ENCODE assay signal across 8 mouse cellular contexts in genomic region chr8:60632933-60633655, GRCm38 (mm10). TPM values are rescaled to one million over a fixed set of nuclear protein-coding genes. Genes with fewer than 3 reads are reported as not detected.
DNase-seq lines count a peak whose midpoint lies in the region; ATAC-seq and TF ChIP-seq lines count a peak whose summit lies in the region.

No protein-coding gene starts in this region.

- TF ChIP-seq POLR2A in testis, adult 2 months (IDR thresholded peaks at IDR 0.05; ENCODE audit: control insufficient read depth, low read depth, low read length), result no peak

- H3K27ac ChIP-seq in gastrocnemius, adult 2 months, result peak overlapping the region; percentile 90
- no peak overlapping the region for H3K27ac ChIP-seq in testis, adult 2 months (ENCODE audit: control insufficient read depth, insufficient read depth, low read depth, low read length)
- H3K27ac ChIP-seq in hindbrain, embryonic 11.5 days (ENCODE audit: low read depth, low read length), result 0 out of 2 replicates have a peak overlapping the region, but pooled peaks have one; percentile 19
- H3K27ac ChIP-seq in liver, embryonic 12.5 days, result no peak overlapping the region

- no peaks in the 10 kb centered on the region for H3K27me3 ChIP-seq in testis, adult 2 months (ENCODE audit: control insufficient read depth, insufficient read depth, low read length)
- H3K27me3 ChIP-seq in hindbrain, embryonic 11.5 days (ENCODE audit: control insufficient read depth, insufficient read depth, low read length), result peaks cover 2% of the 10 kb centered on the region; the same call in 1 of the 2 replicates
- peaks cover 50% of the 10 kb centered on the region for H3K27me3 ChIP-seq in liver, embryonic 12.5 days (replicated peaks)

- peak; percentile 6; the same call in 1 of the 2 replicates for TF ChIP-seq CTCF in gastrocnemius, adult 2 months (IDR thresholded peaks at IDR 0.05)
- no peak for TF ChIP-seq CTCF in testis, adult 2 months (IDR thresholded peaks at IDR 0.05; ENCODE audit: control insufficient read depth, insufficient read depth, insufficient replicate concordance, low read depth, low read length)

- H3K36me3 ChIP-seq in testis, adult 2 months (ENCODE audit: control insufficient read depth, insufficient read depth, low read length), result no peaks in the 10 kb centered on the region
- H3K36me3 ChIP-seq in hindbrain, embryonic 11.5 days (ENCODE audit: control insufficient read depth, insufficient read depth, low read length), result no peaks in the 10 kb centered on the region
- no peaks in the 10 kb centered on the region for H3K36me3 ChIP-seq in liver, embryonic 12.5 days

- no peaks in the 10 kb centered on the region for H3K9me3 ChIP-seq in hindbrain, embryonic 11.5 days (ENCODE audit: control insufficient read depth, low read length)
- no peaks in the 10 kb centered on the region for H3K9me3 ChIP-seq in liver, embryonic 12.5 days (replicated peaks)

- H3K4me2 ChIP-seq in hindbrain, embryonic 11.5 days (replicated peaks; ENCODE audit: low read depth, low read length), result peak overlapping the region; percentile 96
- H3K4me2 ChIP-seq in liver, embryonic 12.5 days, result peak overlapping the region; percentile 92

- peak; percentile 89 for ATAC-seq in hindbrain, embryonic 11.5 days (ENCODE audit: low FRiP score)
- peak; percentile 62; the same call in 1 of the 2 replicates for ATAC-seq in liver, embryonic 12.5 days
- ATAC-seq in neutrophil, adult 5-6 weeks (ENCODE audit: extremely low read depth, insufficient number of reproducible peaks, low FRiP score, poor library complexity, severe bottlenecking), result peak; percentile 44; the same call in 1 of the 2 replicates

- H3K4me1 ChIP-seq in testis, adult 2 months (ENCODE audit: control insufficient read depth, insufficient read depth, low read length), result peaks cover 7% of the 10 kb centered on the region
- H3K4me1 ChIP-seq in hindbrain, embryonic 11.5 days (replicated peaks; ENCODE audit: control insufficient read depth, insufficient read depth, low read length), result no peaks in the 10 kb centered on the region; the same call in 1 of the 2 replicates
- peaks cover 20% of the 10 kb centered on the region for H3K4me1 ChIP-seq in liver, embryonic 12.5 days

- no peak for DNase-seq in gastrocnemius, adult 2 months
- DNase-seq in gastrocnemius, adult 18-20 months (ENCODE audit: low spot score), result no peak
- DNase-seq in testis, postnatal 10 days (ENCODE audit: low spot score), result no peak
- DNase-seq in hindbrain, embryonic 11.5 days (ENCODE audit: low spot score), result no peak
- DNase-seq in adrenal gland, adult 8-10 months, result no peak

- intact Hi-C loops in gastrocnemius, adult 2 months (cut with DNase I), result loop anchor here (5.0 to 10.0 kb wide), 3 partner anchors 234 to 852 kb away; partner anchors contain the start of genes Cbr4 and Clcn3

- under 1% methylated on average over 54 of the region's 56 CpGs for WGBS in hindbrain, embryonic 11.5 days
- under 1% methylated on average over 56 of the region's 56 CpGs for WGBS in liver, embryonic 12.5 days (ENCODE audit: insufficient replicate concordance)

- H3K4me3 ChIP-seq in gastrocnemius, adult 2 months, result peak overlapping the region; percentile 97
- H3K4me3 ChIP-seq in testis, adult 2 months (ENCODE audit: control insufficient read depth, low read depth, low read length), result peak overlapping the region; percentile 78
- H3K4me3 ChIP-seq in hindbrain, embryonic 11.5 days (ENCODE audit: low read depth, low read length), result peak overlapping the region; percentile 59
- H3K4me3 ChIP-seq in liver, embryonic 12.5 days, result peak overlapping the region; percentile 61

- H3K9ac ChIP-seq in hindbrain, embryonic 11.5 days (ENCODE audit: low read depth, low read length), result peak overlapping the region; percentile 68
- H3K9ac ChIP-seq in liver, embryonic 12.5 days, result peak overlapping the region; percentile 58

RNA-seq across cellular contexts. Expression of gene Mfap3l, which starts 0.5 kb away (rescaled TPM):
- 1 to 10 TPM; 4.1 to 4.6 TPM for total RNA-seq in gastrocnemius, adult 2 months (2021)
- total RNA-seq in gastrocnemius, adult 18-20 months (2021), result 1 to 10 TPM; 3.3 to 4.4 TPM
- polyA plus RNA-seq in testis, adult 2 months (2012; rRNA removed), result 179 and 210 TPM in 2 replicates
- polyA plus RNA-seq in hindbrain, embryonic 11.5 days (2014; fragmentation: Nextera tagmentation; extraction: Ambion mirVana), result 2.3 and 2.5 TPM in 2 replicates
- 0.44 and 0.48 TPM in 2 replicates for polyA plus RNA-seq in liver, embryonic 12.5 days (2016; fragmentation: Nextera tagmentation; extraction: Ambion mirVana)
- total RNA-seq in neutrophil, adult 5-6 weeks (2017), result 2.6 TPM in 2 replicates
- 1 to 10 TPM; 2.7 to 4.5 (median 3.6) TPM for total RNA-seq in adrenal gland, adult 8-10 months (2022)

Comparison
In these comparisons a context has a peak if more than half of its experiments do, and no peak if none do; other contexts are left out.
1. H3K27ac ChIP-seq: peak in gastrocnemius, adult 2 months (single experiment) and hindbrain, embryonic 11.5 days (single experiment); none in testis, adult 2 months (single experiment) and liver, embryonic 12.5 days (single experiment).
2. Peak in every context shown above with its lines, with median percentiles within 50 percentile points of each other: H3K4me3 ChIP-seq and ATAC-seq.